Mouse (Mus musculus) lung, adult 2 months (tissue): ENCODE results near the gene P3h3. TPM values are rescaled to one million over a fixed set of nuclear protein-coding genes. Genes with fewer than 3 reads are reported as not detected.

Experiments
- DNase-seq: peaks from one replicate; pipeline ENCODE4 v3.0.0; 2022
- H3K4me1 ChIP-seq: fragments of 200-500 bp; 2 replicates; pipeline ENCODE4 v1.6.1; 2011; ENCODE audit warnings: low read length; ENCODE audit not compliant: control insufficient read depth, insufficient read depth
- H3K4me3 ChIP-seq: fragments of 200-500 bp; replicated peaks from 2 replicates; pipeline ENCODE3; 2011; ENCODE audit warnings: low read depth, mild to moderate bottlenecking, control low read depth, low read length; ENCODE audit errors: extremely low read depth
- CTCF ChIP-seq: fragments of 200-500 bp; IDR thresholded peaks from 2 replicates; pipeline ENCODE4 v1.5.1; 2011; ENCODE audit warnings: mild to moderate bottlenecking, low read length, control low read depth; ENCODE audit not compliant: insufficient read depth
- POLR2A ChIP-seq: fragments of 200-500 bp; IDR thresholded peaks from 2 replicates; pipeline ENCODE4 v1.6.1; 2011; ENCODE audit warnings: low read depth, mild to moderate bottlenecking, control low read depth, low read length, borderline replicate concordance; ENCODE audit errors: extremely low read depth
- WGBS: fragments of 180-500 bp; shearing (Covaris S2); methylation state at CpG from one replicate; pipeline ENCODE4 v1.1.7; 2018; 5-methylcytosine and 5-hydroxymethylcytosine counted together
- polyA plus RNA-seq: library from polyadenylated mRNA; depleted of rRNA; stranded (reverse); fragments of >200 nt; gene quantifications from 2 replicates; pipeline ENCODE4 v1.2.3, GENCODE M21; 2012; rRNA removed

The P3h3 gene
- polyA plus RNA-seq, result 34.9 and 42.1 TPM in 2 replicates

DNA sequence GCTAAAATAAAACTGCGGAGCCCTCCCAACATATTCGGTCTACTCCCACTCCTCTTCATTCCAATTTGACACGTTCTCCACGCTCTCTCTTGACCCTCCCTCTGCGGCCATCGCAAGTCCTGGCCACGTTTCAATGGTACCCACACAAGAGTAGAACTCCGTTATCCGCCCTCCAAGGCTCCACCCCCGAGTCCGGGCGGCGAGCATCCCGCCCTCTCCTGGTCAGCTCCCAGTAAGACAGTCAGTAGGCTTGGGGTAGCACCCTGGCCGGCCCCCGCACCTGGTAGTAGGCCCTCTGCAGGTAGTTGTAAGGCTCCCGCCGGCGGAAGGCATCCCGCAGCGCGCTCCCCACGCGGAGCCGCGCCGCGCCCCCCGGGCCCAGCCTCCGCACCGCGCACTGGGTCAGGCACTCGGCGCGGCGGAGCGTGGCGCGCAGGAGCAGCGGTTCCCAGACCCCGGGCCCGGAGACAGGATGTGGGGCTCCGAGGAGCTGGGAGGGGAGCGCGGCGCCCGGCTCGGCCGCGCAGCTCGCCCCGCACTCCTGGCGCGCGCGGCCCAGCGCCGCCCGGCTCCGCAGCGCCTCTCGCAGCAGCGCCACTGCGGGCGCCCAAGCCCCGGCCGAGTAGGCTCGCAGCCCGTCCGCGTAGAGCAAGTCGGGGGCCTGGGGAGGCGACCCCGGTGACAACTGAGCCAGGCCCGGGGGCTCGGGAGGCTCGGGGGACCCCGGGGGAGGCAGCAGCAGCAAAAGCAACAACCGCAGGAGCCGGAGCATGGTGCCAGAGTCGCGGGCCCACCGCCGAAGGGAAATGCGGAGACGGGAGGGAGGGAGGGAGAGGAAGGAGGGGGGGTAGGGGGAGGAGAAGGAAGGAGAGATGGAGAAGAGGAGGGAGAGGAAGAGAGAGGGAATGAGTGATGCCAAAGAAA is at the start of gene P3h3:
Gene P3h3, minus strand, starts transcription at position 837 of the 924 bp plus-strand sequence.
- DNase-seq, result peak; percentile 67
- 3% methylated on average over 86 of the region's 86 CpGs for WGBS
- Histone ChIP-seq H3K4me3 (peak within 1 kb of the TSS; percentile 48), H3K4me1 (no peaks in the 10 kb centered on the region; the same call in 1 of the 2 replicates)
- TF ChIP-seq CTCF, result no peak; the same call in 1 of the 2 replicates
- peak; percentile 35; the same call in 1 of the 2 replicates for TF ChIP-seq POLR2A

DNA sequence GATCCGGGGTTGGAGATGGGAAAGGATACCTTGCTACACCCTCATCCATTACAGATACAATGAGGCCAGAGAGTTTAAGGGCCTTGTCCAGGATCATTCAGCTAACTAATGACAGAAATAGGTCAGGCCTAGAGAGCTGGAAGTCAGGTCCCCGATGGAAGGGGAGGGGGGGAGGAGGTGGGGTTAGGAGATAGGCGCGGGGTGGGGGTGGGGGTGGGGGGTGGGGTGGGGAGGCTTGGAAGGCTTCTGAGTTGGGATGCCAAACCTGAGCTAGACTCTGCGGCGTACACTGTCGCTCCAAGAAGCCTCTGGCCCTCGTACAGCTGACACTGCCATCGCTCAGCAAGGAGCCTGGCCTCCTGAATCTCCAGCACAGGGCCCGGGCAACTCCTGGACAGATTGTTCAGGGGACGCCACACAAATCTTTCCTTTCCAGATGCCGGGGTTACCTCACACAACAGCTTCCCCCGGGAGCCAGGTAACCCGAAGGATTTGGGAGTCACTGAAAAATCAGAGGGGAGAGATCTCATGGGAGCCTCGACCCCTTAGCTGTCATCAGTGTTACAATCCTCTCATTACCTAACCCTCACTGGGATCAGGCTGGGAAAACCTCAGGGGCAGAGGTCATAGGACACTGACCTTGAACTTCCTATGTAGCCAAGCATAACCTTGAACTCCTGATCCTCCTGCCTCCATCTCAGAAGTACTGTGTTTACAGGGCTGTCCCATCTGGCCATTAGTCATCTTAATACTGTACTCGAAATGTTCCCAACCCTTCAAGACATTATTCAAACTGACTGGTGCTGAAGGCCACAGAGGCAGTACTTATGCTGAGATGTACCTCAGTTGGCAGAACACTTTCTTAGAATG is 47.7 kb upstream of the P3h3 start:
- H3K4me3 ChIP-seq, result no peak overlapping the region
- peaks cover 3% of the 10 kb centered on the region for H3K4me1 ChIP-seq
- no peak for DNase-seq
- no peak for TF ChIP-seq POLR2A
- no peak for TF ChIP-seq CTCF
- WGBS, result 48% methylated on average over 15 of the region's 16 CpGs

DNA sequence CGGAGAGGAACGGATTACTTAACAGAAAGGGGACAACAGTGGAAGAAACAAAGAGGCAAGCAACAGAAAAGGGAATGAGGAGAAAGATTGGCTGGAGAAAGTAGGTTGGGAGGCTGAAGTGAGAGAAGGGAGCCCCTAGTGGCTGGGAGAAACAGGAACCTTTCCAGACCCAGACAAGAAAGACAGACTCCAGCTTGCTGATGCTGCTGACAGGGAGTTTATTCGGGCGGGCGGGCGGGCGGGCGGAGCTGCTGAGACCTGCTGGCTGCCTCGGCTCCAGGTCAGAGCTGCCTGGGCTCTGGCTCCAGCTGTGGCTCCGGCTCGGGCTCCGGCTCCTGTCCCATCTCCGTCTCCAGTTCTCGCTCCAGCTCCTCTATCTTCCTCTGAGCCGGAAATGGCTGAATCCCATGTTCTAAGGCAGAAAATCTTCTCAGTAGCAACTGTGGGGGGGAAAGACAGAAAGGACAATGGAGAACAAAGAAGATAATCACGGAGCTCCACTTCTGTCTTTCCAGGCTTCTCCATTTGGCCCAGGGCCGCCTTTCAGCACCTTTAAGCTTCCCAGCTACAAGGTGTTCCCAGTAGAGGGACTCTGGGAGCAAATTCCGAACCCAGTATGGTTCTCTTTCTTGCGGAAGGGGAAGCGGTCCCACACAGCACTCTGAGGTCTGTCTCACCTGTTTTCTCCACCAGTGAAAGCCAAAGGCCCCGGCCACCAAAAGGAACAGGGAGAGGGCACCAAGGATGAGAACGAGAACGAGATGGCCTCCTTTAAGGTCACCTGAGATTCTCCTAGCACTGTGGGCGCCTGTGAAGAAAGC is 46.8 kb upstream of the P3h3 start:
- H3K4me3 ChIP-seq, result peak overlapping the region; percentile 71
- peak; percentile 56 for DNase-seq
- TF ChIP-seq POLR2A (peak; percentile 48; the same call in 1 of the 2 replicates), CTCF (peak; percentile 63)
- WGBS, result 15% methylated on average over 24 of the region's 24 CpGs
- peaks cover 3% of the 10 kb centered on the region for H3K4me1 ChIP-seq

DNA sequence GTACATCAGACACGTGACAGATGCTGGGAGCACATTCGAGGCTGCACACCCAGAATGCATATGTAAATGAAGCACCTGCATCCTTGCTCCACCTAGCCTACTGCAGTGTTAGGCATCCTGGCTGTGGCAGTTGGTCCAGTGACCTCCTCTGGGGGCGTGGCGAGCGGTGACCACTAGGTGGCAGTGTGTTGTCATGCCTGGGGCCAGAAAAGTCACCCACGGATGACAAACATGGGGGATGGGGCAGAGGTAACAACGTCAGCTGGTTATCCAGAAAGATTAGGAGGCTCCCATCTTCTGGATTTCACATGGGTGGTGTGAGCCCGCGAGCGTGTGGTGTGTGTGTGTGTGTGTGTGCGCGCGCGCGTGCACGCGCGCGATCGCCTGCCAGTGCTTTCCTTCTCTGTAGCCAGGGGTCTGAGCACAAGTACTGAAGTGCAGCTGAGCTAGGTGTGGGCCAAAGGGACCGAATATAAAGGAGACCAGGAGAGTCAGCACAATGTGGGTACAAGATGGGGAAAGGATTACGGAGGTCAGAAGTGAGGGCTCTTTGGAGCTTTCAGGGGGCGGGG is 46.1 kb upstream of the P3h3 start:
- peaks cover 3% of the 10 kb centered on the region for H3K4me1 ChIP-seq
- peak overlapping the region; percentile 71 for H3K4me3 ChIP-seq
- TF ChIP-seq POLR2A (peak; percentile 18; the same call in 1 of the 2 replicates), CTCF (peak; percentile 88)
- WGBS, result under 1% methylated on average over 23 of the region's 23 CpGs
- DNase-seq, result peak; percentile 97

DNA sequence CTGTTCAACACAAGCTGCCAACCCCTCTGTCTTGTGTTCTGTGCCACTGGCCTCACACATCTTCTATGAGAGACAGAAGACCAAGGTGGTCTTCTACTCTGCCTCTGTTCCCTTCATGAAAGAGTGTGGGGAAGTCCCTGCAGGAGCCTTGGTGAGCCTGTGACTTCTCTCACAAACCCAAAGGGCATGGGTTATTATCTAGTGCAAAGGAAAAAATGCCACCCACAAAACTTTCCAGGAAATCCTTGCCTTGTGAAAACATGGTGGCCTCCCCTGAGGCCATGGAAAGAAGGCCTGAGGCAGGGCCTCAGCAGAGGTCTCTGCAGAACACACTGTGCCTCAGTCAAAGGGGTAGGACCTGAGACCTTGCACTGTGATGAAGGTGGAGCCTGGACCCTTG is 44.3 kb upstream of the P3h3 start:
- Histone ChIP-seq H3K4me1 (peaks cover 3% of the 10 kb centered on the region), H3K4me3 (no peak overlapping the region)
- DNase-seq, result no peak
- TF ChIP-seq CTCF (no peak), POLR2A (no peak)

DNA sequence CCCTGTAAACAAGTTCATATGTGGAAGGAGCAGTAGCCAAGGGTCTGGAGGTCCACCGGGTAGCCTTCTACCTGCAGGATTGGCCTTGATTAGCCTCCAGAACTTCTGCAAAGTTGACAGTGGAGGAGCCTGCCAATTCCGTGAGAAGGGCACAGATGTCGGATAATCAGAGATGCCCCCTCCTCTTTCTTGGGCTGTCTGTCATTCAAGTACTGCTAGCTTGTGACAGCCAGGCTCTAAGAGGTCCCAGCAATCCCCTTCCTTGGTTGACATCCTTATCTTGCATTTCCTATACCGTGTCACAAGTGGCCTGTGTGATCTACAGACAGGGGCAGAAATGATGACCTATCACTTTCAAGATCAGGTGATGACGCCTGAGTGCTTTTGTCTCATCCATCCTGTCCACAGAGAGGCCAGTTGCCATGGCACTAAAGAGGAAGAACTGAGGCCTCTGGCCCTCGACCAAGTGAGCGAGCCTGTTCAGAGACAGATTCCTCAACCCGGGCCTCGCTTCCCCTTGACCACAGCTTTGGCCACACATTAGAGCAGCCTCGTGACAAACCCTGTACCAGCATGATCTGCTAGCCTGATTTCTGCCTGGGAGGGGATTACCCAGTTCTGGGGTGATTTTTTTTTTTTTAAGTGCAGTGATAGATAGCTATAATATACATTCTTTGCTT is 43.4 kb upstream of the P3h3 start:
- peaks cover 3% of the 10 kb centered on the region for H3K4me1 ChIP-seq
- no peak for DNase-seq
- 41% methylated on average over 10 of the region's 10 CpGs for WGBS
- TF ChIP-seq CTCF (no peak), POLR2A (no peak)
- H3K4me3 ChIP-seq, result no peak overlapping the region

DNA sequence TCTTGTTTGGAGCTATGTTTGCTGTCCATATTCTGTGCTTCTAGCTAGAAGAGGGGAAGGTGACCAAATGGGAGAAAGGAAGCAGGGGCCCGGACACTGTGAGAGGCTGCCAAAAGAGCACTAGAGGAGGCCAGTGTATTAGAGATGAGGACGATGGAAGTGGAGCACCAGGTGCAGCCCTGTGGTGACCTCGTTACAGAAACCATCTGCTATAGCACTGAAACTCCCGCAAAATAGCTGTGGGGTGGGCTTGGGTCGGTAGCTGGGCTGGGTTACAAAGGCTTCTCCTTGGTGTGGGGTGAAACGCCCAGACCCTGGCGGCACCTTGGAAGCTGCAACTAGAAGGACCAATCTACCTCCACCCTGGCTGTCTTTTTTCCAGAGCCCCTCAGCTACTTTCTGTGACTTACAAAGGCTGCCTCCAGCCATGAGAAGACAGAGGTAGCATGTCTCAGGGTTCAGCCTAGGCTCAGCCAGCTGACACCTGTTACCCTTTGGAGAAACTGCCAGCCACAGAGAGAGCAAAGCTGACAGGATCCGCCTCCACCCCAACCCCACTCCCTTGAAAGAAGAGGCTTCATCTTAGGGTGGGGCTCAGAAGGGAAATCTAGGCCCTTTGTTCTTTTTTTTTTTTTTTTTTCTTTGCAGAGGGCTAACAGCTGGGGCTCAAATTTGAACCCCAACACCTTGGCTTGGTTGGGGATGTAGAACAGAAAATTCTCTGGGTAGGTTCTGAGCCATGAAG is 42.7 kb upstream of the P3h3 start:
- Histone ChIP-seq H3K4me3 (no peak overlapping the region), H3K4me1 (peaks cover 3% of the 10 kb centered on the region)
- DNase-seq, result no peak
- 61% methylated on average over 8 of the region's 8 CpGs for WGBS
- TF ChIP-seq POLR2A (no peak), CTCF (no peak)
